In the genomic region with DNA sequence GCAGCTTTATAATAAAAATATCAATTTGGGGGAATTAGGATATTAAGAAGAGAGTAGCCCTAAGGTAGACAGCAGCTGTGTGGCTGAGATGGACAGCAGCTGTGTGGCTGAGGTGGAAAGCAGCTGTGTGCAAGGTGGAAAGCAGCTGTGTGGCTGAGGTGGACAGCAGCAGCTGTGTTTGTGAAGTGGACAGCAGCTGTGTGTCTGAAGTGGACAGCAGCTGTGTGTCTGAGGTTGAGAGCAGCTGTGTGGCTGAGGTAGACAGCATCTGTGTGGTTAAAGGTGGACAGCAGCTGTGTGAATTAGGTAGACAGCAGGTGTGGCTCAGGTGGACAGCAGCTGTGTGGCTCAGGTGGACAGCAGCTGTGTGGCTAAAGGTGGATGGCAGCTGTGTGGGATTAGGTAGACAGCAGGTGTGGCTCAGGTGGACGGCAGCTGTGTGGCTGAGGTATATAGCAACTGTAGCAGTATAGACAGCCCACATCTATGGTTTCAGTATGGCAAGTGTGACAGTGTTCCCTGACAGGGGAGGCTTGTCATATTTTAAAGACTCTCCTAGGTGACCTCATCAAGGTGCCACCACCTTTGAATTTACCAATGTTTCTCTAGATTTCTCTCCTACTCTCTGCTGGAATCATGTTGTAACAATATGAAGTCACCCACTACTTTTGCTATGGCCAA, we compare ENCODE assay signal across 1 mouse cellular context.
A peak's percentile ranks its signal among the peaks of the same experiment; 100 is the strongest.
TF ChIP-seq lines count a peak whose summit lies in the region.

No protein-coding gene starts in this region.

TF ChIP-seq in myocyte, 11 proteins besides CTCF, POLR2A, EP300 and RAD21 (continued from another document):
- TF ChIP-seq TCF3 (IDR thresholded peaks at IDR 0.05; ENCODE audit: insufficient read length, low read depth) = peak; percentile 85
- no peak for TF ChIP-seq MAX (IDR thresholded peaks at IDR 0.05; ENCODE audit: low read depth)
- TF ChIP-seq SRF (IDR thresholded peaks at IDR 0.05; ENCODE audit: control insufficient read depth, insufficient read length, low read depth) = no peak
- TF ChIP-seq POLR2AphosphoS2 (IDR thresholded peaks at IDR 0.05; ENCODE audit: insufficient read length, low read depth) = no peak
- no peak for TF ChIP-seq REST (IDR thresholded peaks at IDR 0.05; ENCODE audit: insufficient read depth, insufficient read length)
- TF ChIP-seq E2F4 (IDR thresholded peaks at IDR 0.05; ENCODE audit: insufficient read depth) = no peak
TF ChIP-seq in myocyte: peak in this region for 4.
